Mouse (Mus musculus): ENCODE data around the gene Gm11444.

Gm11444 gene

DNA sequence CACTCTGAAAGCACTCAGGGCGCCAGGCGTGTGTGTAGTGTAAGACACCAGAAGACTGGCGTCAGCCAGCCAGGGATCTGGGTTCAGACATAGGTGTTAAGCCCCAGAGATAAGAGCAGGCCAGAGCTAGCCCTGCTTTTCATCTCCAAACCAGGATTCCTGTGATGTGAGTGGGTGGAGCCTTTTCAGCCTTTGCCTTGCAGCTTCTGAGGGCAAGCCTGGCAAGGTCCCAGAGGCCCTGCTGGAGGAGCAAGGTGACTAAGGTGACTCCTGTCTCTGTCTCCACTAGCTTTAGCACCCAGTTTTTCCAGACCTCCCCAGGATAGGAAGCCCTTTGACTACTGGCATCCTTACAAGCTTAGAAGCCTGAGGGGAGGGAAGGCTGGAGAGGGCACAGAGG lies 31.7 kb downstream of the Gm11444 start:
- no peak for DNase-seq (ENCODE audit: extremely low spot score, low read depth, low spot score)

DNA sequence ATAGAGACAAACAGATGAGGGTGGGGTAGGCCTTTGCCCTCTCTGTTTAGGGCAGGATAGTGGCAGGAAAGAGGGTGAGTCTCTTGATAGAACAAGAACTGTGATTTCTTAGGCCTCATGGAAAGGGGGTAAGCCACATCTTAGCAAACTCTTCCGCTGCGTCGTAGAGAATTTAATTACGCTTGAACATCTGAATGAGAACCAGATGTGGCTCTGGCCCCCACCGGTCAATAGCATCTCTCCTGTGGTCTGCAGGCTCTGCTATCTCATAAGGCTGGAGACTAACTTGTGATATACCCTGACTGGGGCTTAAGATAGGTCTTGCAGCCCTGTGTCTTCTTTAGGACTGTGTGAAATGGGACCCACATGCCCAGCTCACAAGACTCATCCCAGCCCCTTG lies 33.7 kb downstream of the Gm11444 start:
- no peak for DNase-seq (ENCODE audit: extremely low spot score, low read depth, low spot score)

DNA sequence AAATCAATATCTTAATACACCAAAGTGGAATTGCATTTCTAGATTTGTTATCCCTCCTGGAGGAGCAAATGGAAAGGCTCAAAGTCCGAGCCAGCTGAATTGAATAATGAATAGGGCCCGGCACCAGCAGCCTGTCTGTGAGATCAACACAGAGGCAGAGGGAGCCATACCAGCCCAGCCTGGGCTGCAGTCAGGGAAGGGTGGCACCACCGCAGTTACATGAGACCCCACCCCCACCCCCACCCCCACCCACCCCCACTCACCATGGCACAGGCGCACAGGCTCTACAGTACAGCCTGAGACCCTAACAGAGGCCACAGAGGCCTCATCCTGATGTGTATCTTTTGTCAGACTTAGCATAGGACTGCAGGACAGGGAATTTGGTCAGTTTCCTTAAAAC lies 35.5 kb downstream of the Gm11444 start:
- DNase-seq (ENCODE audit: extremely low spot score, low read depth, low spot score), result no peak

DNA sequence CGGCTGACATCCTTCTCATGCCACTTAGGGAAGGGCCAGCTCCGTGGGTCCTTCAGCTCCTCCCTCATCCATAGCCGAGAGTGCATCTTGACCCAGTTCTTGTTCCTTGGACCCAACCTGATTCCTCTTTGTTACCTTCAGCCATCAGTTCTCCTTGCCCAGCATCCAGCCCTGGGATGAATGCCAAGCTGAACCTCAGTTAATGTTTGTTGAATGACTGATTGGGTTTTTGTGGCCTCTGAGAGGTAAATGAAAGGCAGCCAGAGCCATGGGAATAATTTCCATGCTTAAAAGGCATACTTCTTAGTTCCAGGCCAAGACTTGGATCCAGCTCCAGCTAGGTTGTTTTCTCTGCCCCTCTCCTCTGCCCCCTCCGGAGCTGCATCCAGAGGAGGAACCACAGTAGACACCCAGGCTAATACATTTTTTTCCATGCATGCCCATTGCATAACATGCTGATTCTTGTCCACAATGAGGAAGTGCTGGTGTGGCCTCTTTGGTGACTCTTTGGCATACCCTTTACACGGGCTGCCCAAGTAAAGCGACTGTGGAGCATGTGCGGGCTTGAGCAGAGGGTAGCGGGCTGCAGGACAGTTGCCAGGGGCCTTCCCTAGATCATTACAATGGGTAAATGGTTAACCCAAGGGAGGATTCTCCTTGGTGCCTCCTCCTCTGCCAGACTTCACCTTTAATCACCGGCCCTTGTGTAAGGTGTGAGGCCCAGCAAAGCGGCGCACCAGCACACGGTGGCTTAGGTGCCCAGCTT lies 37.7 kb downstream of the Gm11444 start:
- no peak for DNase-seq (ENCODE audit: extremely low spot score, low read depth, low spot score)

DNA sequence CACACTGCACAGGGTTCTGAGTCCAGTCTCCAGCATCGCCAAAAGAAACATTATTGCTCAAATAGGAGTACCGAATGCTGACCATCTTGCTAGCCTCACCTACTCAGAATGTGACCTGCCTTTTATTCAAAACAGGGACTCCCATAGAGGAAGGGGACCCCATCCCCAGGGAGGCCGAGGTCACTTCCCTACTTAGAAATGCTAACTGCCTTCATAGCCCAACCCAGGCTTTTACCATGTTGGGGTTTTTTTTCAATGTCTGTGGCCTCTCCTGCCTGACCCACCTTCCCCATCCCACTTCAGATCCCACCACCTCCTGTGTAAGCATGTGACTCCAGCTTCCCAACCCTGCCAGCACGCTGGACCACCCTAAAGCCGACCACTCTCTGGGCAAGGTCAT lies 38.5 kb downstream of the Gm11444 start:
- no peak for DNase-seq (ENCODE audit: extremely low spot score, low read depth, low spot score)

DNA sequence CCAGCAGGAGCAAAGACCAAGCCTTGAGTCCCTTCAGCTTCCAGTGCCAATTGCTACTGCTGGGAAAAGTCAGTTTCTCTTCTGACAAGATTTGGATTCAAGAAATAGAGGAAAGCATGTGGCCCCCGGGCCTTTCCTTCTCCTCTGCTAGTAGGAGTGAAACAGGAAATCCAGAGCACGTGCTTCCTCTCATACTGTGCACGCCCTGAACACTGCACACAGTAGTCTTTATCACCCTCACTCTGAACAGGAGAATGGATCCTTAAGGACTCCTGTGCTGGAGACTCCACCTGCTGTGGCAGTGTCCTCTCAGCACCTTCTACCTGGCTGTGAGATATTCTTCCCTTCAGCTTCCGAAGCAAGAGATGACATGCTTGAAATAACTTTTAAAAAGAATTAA lies 38.9 kb downstream of the Gm11444 start:
- DNase-seq (ENCODE audit: extremely low spot score, low read depth, low spot score), result no peak

DNA sequence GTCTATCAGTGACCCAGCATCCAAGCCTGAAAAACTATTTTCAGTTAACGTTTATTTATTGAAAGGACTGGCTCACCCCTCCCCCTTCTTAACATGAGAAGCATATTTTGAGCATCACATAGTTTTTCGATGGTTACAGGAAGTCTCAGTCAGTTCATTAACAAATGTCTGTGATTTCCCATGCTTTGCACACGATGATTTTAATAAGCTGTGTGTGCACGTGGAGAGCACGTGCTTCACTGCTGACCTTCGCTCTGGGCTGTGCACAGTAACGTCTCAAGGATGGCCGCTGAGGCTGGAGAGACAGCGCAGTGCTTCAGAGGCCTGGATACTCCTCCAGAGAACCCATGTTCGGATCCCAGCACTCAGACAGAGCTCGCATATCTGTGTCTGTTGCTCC lies 42.8 kb downstream of the Gm11444 start:
- no peak for DNase-seq (ENCODE audit: extremely low spot score, low read depth, low spot score)

DNA sequence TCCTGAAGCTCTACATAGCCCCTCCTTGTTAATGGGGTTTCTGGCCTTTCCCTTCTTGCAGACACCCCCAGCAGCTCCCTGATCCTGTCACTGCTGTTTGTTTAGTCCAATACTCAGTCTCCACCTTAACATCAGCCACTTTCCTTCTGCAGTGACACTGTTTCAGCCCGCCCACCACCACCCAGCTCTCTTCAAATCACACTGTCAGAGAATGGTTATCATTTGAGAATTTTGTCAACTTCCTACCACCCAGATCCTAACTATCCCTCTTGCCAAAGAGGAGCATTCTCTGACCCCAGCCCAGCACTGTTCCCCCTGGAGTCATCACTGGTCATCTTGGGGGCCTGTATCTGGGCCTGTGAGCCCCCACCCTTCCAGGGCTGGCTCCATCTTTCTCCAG lies 44.4 kb downstream of the Gm11444 start:
- no peak for DNase-seq (ENCODE audit: extremely low spot score, low read depth, low spot score)

DNA sequence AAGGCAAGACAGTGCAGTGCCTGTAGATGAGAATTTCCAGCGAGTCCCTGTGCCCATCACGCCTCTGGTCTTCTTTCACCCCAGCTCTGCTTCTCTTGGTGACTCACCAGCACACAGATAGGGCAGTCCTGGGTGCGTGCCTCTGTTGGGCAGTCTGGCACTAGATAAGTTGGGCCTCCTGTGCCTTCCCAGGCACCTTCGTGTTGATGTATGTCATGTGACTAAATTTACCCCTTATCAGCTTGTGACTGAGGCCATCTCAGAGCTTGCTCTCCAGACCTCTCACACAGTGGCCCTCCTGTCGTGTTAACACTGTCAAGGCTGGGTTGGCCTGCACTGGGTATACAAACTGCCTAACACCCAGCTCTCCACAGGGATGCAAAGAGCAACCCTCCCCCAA lies 46.1 kb downstream of the Gm11444 start:
- no peak for DNase-seq (ENCODE audit: extremely low spot score, low read depth, low spot score)

DNA sequence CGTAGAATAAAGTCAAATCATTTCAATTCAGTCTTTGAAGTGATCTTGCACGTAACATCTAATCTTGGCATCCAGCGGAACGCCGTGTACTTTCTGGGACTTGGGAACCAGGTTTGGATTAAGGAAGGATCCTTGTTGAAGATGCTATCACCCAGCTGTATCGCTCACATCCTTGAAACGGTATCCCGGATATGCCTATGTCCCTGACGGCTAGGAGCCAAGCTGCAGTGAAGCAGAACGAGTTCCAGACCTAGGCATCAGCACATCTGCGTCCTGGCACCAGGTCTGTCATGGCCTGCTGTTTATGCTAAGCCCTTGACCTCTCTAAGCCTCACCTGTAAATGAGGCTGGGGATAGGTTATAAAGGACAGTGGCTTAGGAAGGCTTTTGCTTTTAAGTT lies 49.8 kb downstream of the Gm11444 start:
- DNase-seq (ENCODE audit: extremely low spot score, low read depth, low spot score), result no peak

DNA sequence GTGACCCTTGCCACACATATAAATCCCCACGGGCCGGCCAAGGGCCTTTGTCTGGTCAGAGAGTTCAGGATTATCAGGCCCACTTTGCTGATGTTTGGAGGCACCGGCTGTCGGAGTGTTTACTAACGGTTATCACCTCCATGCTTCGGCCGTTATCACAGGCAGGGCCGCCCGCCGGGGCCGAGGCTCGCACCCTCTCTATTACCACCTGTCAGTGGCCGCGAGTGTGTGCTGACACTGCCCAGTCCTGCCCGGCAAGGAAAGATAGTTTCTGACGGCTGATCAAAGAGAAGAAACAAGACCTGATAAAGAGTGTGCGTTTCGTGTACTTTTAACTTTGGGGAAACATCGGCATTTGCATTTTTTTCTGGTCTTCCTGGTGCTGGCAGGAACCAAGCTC lies 50.3 kb downstream of the Gm11444 start:
- DNase-seq (ENCODE audit: extremely low spot score, low read depth, low spot score), result no peak

DNA sequence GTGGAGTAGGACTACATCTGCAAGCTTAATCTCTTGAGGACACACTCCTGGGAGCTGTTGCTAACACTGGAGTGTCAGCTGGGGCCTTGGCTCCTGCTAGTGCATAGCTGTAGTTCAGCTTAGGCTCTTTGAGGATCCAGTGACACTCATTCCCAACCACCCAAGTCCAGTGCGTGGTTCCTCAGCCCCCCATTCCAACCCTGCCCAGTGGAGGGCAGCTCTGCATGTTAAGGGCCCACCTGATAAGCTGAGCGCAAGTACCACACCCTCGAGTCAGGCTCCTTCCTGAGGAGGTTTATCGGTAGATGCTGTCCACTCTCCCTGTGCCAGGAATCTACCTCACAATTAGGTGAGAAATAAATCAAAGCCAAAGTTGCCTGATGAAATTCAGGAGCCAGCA lies 50.7 kb downstream of the Gm11444 start:
- DNase-seq (ENCODE audit: extremely low spot score, low read depth, low spot score), result no peak
